Mouse (Mus musculus) retina, postnatal 7 days (tissue): Measurements from ENCODE around the gene Gm49373.

Experiments used
- DNase-seq: peaks from one replicate; pipeline ENCODE4 v3.0.0-alpha.2; 2012; ENCODE audit warnings: low read depth, low spot score

Gm49373 gene

GRCm38 (mm10) chr9:21028560-21029110, 44.3 kb downstream of the Gm49373 start:
- no peak for DNase-seq

GRCm38 (mm10) chr9:21027774-21028290, 45.1 kb downstream of the Gm49373 start:
- no peak for DNase-seq

GRCm38 (mm10) chr9:21026849-21027248, 46.0 kb downstream of the Gm49373 start:
- DNase-seq, result no peak

GRCm38 (mm10) chr9:21025258-21025810, 47.6 kb downstream of the Gm49373 start:
- no peak for DNase-seq

- DNase-seq, result no peak
These were observed 50.2 kb downstream of the Gm49373 start for GRCm38 (mm10) chr9:21022726-21023125.

- no peak for DNase-seq
These were observed 50.6 kb downstream of the Gm49373 start for GRCm38 (mm10) chr9:21022288-21022687.

- no peak for DNase-seq
These were observed 51.5 kb downstream of the Gm49373 start for GRCm38 (mm10) chr9:21021363-21021762.

GRCm38 (mm10) chr9:21018600-21018999, 54.3 kb downstream of the Gm49373 start:
- no peak for DNase-seq

- no peak for DNase-seq
These were observed 55.7 kb downstream of the Gm49373 start for GRCm38 (mm10) chr9:21017177-21017575.

GRCm38 (mm10) chr9:21016331-21017176, 56.3 kb downstream of the Gm49373 start:
- DNase-seq, result no peak

GRCm38 (mm10) chr9:21015571-21016130, 57.2 kb downstream of the Gm49373 start, which contains the start of gene Icam1:
Gene Icam1 (plus strand): TSS chr9:21015985.
- no peak for DNase-seq

- no peak for DNase-seq
These were observed 58.0 kb downstream of the Gm49373 start for GRCm38 (mm10) chr9:21014691-21015570.
